Mouse (Mus musculus) MEL (cell line): Measurements from ENCODE around the gene 4933407L21Rik. TPM values are rescaled to one million over a fixed set of nuclear protein-coding genes. Genes with fewer than 3 reads are reported as not detected.

Experiments used
- DNase-seq: peaks from one replicate; pipeline ENCODE4 v3.0.0; 2011; ENCODE audit warnings: low read depth, low spot score
- H3K27ac ChIP-seq: 2 replicates; pipeline ENCODE4 v1.5.1; 2012; ENCODE audit warnings: low read depth, mild to moderate bottlenecking, control low read depth, low read length, moderate library complexity; ENCODE audit not compliant: control insufficient read depth
- H3K27me3 ChIP-seq, 2 experiments: fragments of 150-350 bp in 1 of 2; sonication (generic) in 1 of 2; 2 replicates each; pipeline ENCODE4 v1.6.1; 2012; ENCODE audit warnings: low read length in 2 of 2, mild to moderate bottlenecking in 2 of 2, improper control_type of control experiment in 1 of 2, moderate library complexity in 1 of 2; ENCODE audit not compliant: insufficient read depth in 2 of 2, control insufficient read depth in 1 of 2
- H3K36me3 ChIP-seq, 2 experiments: 2 replicates each; pipeline ENCODE4 v1.6.1; 2012 to 2014; ENCODE audit warnings: low read length in 2 of 2, improper control_type of control experiment in 1 of 2, inconsistent platforms in 1 of 2, mild to moderate bottlenecking in 1 of 2; ENCODE audit not compliant: insufficient read depth in 2 of 2, control insufficient read depth in 1 of 2
- H3K4me1 ChIP-seq, 2 experiments: fragments of 150-350 bp in 1 of 2; sonication (generic) in 1 of 2; 2 replicates each; pipeline ENCODE4 v1.6.1; 2012; ENCODE audit warnings: low read length in 2 of 2, improper control_type of control experiment in 1 of 2, mild to moderate bottlenecking in 1 of 2; ENCODE audit not compliant: insufficient read depth in 2 of 2, control insufficient read depth in 1 of 2
- H3K4me3 ChIP-seq, 2 experiments: fragments of 150-350 bp in 1 of 2; sonication (generic) in 1 of 2; 2 replicates each; pipeline ENCODE4 v1.5.1; 2012; ENCODE audit warnings: low read depth in 2 of 2, low read length in 2 of 2, mild to moderate bottlenecking in 2 of 2, moderate library complexity in 2 of 2, control low read depth in 1 of 2, improper control_type of control experiment in 1 of 2; ENCODE audit not compliant: control insufficient read depth in 1 of 2, insufficient read depth in 1 of 2
- H3K79me2 ChIP-seq: 2 replicates; pipeline ENCODE4 v1.6.1; 2012; ENCODE audit warnings: mild to moderate bottlenecking, low read length, moderate library complexity; ENCODE audit not compliant: control insufficient read depth, poor library complexity, insufficient read depth
- H3K9ac ChIP-seq: 2 replicates; pipeline ENCODE4 v1.6.1; 2012; ENCODE audit warnings: low read depth, mild to moderate bottlenecking, control low read depth, low read length, moderate library complexity; ENCODE audit not compliant: control insufficient read depth, poor library complexity, severe bottlenecking
- H3K9me3 ChIP-seq: fragments of 150-350 bp; sonication (generic); replicated peaks from 2 replicates; pipeline ENCODE4 v1.6.1; 2012; ENCODE audit warnings: mild to moderate bottlenecking, low read length, improper control_type of control experiment, moderate library complexity; ENCODE audit not compliant: insufficient read depth
- BHLHE40 ChIP-seq: IDR thresholded peaks from 2 replicates; pipeline ENCODE4 v1.6.1; 2012; ENCODE audit warnings: low read depth, mild to moderate bottlenecking, inconsistent platforms, low read length, improper control_type of control experiment, borderline replicate concordance
- CHD2 ChIP-seq: IDR thresholded peaks from 2 replicates; pipeline ENCODE4 v1.6.1; 2011; ENCODE audit warnings: low read length, improper control_type of control experiment
- E2F4 ChIP-seq: IDR thresholded peaks from 2 replicates; pipeline ENCODE4 v1.6.1; 2011; ENCODE audit warnings: low read depth, low read length, improper control_type of control experiment, borderline replicate concordance
- ELF1 ChIP-seq: IDR thresholded peaks from 2 replicates; pipeline ENCODE4 v1.6.1; 2014; ENCODE audit warnings: low read depth, mild to moderate bottlenecking, inconsistent platforms, low read length, improper control_type of control experiment, moderate library complexity
- ETS1 ChIP-seq: IDR thresholded peaks from 2 replicates; pipeline ENCODE4 v1.6.1; 2012; ENCODE audit warnings: low read depth, mild to moderate bottlenecking, inconsistent platforms, low read length, improper control_type of control experiment, moderate library complexity
- GATA1 ChIP-seq: IDR thresholded peaks from 2 replicates; pipeline ENCODE4 v1.6.1; 2011; ENCODE audit warnings: low read depth, low read length, improper control_type of control experiment
- MAZ ChIP-seq: IDR thresholded peaks from 2 replicates; pipeline ENCODE4 v1.6.1; 2012; ENCODE audit warnings: low read depth, mild to moderate bottlenecking, inconsistent platforms, low read length, improper control_type of control experiment
- MXI1 ChIP-seq: IDR thresholded peaks from 2 replicates; pipeline ENCODE4 v1.6.1; 2011; ENCODE audit warnings: mild to moderate bottlenecking, low read depth, low read length, improper control_type of control experiment
- MYB ChIP-seq: IDR thresholded peaks from 2 replicates; pipeline ENCODE4 v1.6.1; 2011; ENCODE audit warnings: mild to moderate bottlenecking, low read depth, low read length, improper control_type of control experiment
- MYC ChIP-seq: IDR thresholded peaks from 2 replicates; pipeline ENCODE4 v1.6.1; 2011; ENCODE audit warnings: low read depth, mild to moderate bottlenecking, low read length, improper control_type of control experiment, moderate library complexity
- NELFE ChIP-seq: IDR thresholded peaks from 2 replicates; pipeline ENCODE4 v1.6.1; 2011; ENCODE audit warnings: low read depth, low read length, improper control_type of control experiment
- NRF1 ChIP-seq: IDR thresholded peaks from 2 replicates; pipeline ENCODE4 v1.6.1; 2014; ENCODE audit warnings: low read depth, mild to moderate bottlenecking, inconsistent platforms, low read length, improper control_type of control experiment, moderate library complexity; ENCODE audit not compliant: poor library complexity, insufficient read depth, severe bottlenecking
- RAD21 ChIP-seq: IDR thresholded peaks from 2 replicates; pipeline ENCODE4 v1.6.1; 2011; ENCODE audit warnings: mild to moderate bottlenecking, low read depth, low read length, improper control_type of control experiment
- TAL1 ChIP-seq: IDR thresholded peaks from 2 replicates; pipeline ENCODE4 v1.6.1; 2012; ENCODE audit warnings: mild to moderate bottlenecking, inconsistent platforms, low read length, moderate library complexity, mixed read lengths
- ZMIZ1 ChIP-seq: IDR thresholded peaks from 2 replicates; pipeline ENCODE4 v1.6.1; 2012; ENCODE audit warnings: low read depth, mild to moderate bottlenecking, inconsistent platforms, low read length, improper control_type of control experiment, moderate library complexity
- polyA plus RNA-seq, 2 experiments: library from polyadenylated mRNA; stranded (reverse) in 1 of 2; unstranded in 1 of 2; fragments of >175 nt in 1 of 2; fragments of >200 nt in 1 of 2; gene quantifications; 2 replicates each; pipeline versions ENCODE4 v1.2.1 to v1.2.4; 2012; ENCODE audit warnings: low replicate concordance in 2 of 2, low read depth in 1 of 2; ENCODE audit not compliant: insufficient read length in 2 of 2, insufficient read depth in 1 of 2, missing spikeins in 1 of 2
- total RNA-seq: library from RNA; depleted of rRNA; stranded (reverse); fragments of 300-350 nt; gene quantifications from 2 replicates; pipeline ENCODE4 v1.2.3, GENCODE M21; 2012

The 4933407L21Rik gene
- total and polyA plus RNA-seq, 3 experiments, result not detected

DNA sequence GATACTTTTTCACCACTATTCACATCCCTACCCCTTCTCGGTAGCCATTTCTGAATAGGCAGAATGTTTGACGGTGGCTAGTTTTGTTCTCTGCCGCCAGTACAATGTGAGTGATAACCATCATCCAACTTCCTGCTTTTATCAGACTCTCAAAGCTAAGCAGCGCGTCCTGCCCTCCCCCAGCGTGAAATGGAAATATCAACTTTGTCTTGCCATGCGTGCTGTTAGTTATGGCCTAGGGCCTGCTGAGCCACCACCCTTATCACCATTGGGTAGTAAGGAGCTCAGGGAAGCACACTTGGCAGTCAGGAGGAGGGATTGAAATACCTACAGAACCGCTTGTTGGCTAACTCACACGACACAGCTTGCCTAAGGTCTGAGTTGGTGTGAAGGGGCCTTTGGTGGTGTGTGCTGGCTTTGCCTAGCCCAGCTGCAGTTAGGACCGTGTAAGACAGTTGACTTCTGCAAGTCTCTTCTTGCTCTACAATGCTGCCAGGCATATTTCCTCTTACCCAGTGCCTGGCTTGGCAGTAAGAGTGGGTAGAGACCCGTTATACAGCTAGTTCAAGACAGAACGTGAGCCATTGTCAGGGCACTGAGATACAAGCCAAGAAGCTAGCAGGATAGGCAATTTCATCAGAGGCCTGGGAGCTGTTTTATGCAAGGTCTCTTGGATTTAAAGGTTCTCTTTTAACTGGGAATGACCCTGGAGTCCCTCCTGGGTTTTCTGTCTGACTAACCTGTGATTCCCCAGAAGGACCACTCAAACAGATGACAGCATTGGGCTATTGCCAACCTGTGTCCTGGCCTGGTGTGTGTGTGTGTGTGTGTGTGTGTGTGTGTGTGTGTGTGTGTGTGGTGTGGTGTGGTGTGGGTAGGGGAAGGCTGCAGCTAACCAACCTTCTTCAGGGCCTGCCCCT is 31.2 kb upstream of the 4933407L21Rik start (continued):
- TF ChIP-seq BHLHE40 (no peak; the same call in 1 of the 2 replicates), CHD2 (no peak), RAD21 (no peak), MYC (0 out of 2 replicates have a peak, but pooled peaks have one; percentile 32), MAZ (0 out of 2 replicates have a peak, but pooled peaks have one; percentile 34), NELFE (no peak), E2F4 (no peak), MXI1 (peak; percentile 76), ETS1 (peak; percentile 57; the same call in 1 of the 2 replicates), ELF1 (peak; percentile 40; the same call in 1 of the 2 replicates), ZMIZ1 (no peak), TAL1 (no peak), GATA1 (peak; percentile 86), NRF1 (no peak)
- TF ChIP-seq, all 39 proteins: peak for 14

GRCm38 (mm10) chr1:85897901-85898760 is 30.2 kb upstream of the 4933407L21Rik start:
- H3K4me1 ChIP-seq, result peaks cover 10 to 45% of the 10 kb centered on the region in 2 experiments
- TF ChIP-seq MAZ (no peak), TAL1 (no peak), MYB (no peak)
- H3K27me3 ChIP-seq, result no peaks in the 10 kb centered on the region

More at GRCm38 (mm10) chr1:85897901-85898760, 30.2 kb upstream of the 4933407L21Rik start:
- DNase-seq, result no peak
- H3K4me3 ChIP-seq, result no peak overlapping the region
- H3K9ac ChIP-seq, result no peak overlapping the region
- peaks cover 0 to 26% of the 10 kb centered on the region in 2 experiments; a peak in 2 of 4 replicates for H3K36me3 ChIP-seq
- H3K79me2 ChIP-seq, result no peaks in the 10 kb centered on the region; the same call in none of the 2 replicates
- no peaks in the 10 kb centered on the region for H3K9me3 ChIP-seq
- no peak overlapping the region for H3K27ac ChIP-seq
